Mouse (Mus musculus): ENCODE measurements at regions not wholly inside any gene's neighbourhood (a gene's known extent, or its start where the extent isn't known, plus 50 kb on each side); places are given as distances from the start of the nearest gene placed in this dataset.
"Not testable (repeated sequence)": the region's sequence is repeated elsewhere in the genome, so short reads cannot be mapped to it uniquely, and the experiment has no call there.

GRCm38 (mm10) chr4:71307176-71307612, 450.6 kb downstream of the Gm11232 start:
- no peaks in the 10 kb centered on the region for H3K36me3 ChIP-seq
- no peaks in the 10 kb centered on the region for H3K4me1 ChIP-seq
- H3K4me2 ChIP-seq, result no peak overlapping the region
- no peak overlapping the region for H3K27ac ChIP-seq (replicated peaks)
- H3K9ac ChIP-seq (replicated peaks), result no peak overlapping the region
- H3K27me3 ChIP-seq (replicated peaks), result no peaks in the 10 kb centered on the region
- no peak overlapping the region for H3K4me3 ChIP-seq (replicated peaks)
- ATAC-seq (ENCODE audit: low FRiP score), result no peak
- 78% methylated on average over 6 of the region's 6 CpGs for WGBS
- no peaks in the 10 kb centered on the region for H3K9me3 ChIP-seq (replicated peaks)

DNA sequence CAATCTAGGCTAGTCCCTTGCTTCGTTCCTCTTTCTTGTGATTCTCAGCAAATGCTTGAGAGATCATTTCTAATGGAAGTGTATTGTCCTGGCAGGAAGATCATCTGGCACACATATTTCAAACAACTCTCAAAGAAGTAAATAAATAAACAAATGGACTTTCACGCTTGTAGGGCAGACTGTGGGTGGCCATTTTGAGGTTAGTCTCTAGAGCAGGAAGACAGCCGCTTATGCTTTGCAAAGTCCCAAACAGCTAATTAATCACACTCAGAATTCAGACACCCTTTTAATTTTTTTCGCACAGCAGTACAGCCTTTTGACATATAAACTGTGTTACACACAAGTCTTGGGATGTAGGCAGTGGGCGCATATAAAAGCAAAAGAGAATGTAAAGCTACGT, 451.1 kb downstream of the Gm11232 start:
- Histone ChIP-seq H3K9me3 (replicated peaks) (no peaks in the 10 kb centered on the region), H3K4me2 (no peak overlapping the region), H3K4me1 (no peaks in the 10 kb centered on the region), H3K9ac (replicated peaks) (no peak overlapping the region), H3K27me3 (replicated peaks) (no peaks in the 10 kb centered on the region), H3K36me3 (no peaks in the 10 kb centered on the region), H3K4me3 (replicated peaks) (no peak overlapping the region), H3K27ac (replicated peaks) (no peak overlapping the region)
- no peak for ATAC-seq (ENCODE audit: low FRiP score)
- WGBS, result 85% methylated on average over 6 of the region's 6 CpGs

- not testable (repeated sequence) for H3K4me1 ChIP-seq; ATAC-seq (ENCODE audit: low FRiP score); H3K9ac ChIP-seq (replicated peaks); H3K27ac ChIP-seq (replicated peaks); H3K27me3 ChIP-seq (replicated peaks); H3K36me3 ChIP-seq; H3K9me3 ChIP-seq (replicated peaks); H3K4me3 ChIP-seq (replicated peaks); H3K4me2 ChIP-seq
- 73% methylated on average over 3 of the region's 3 CpGs for WGBS
Measured at GRCm38 (mm10) chr4:71295716-71296115, 462.0 kb downstream of the Gm11232 start.

- Histone ChIP-seq H3K27ac (replicated peaks) (no peak overlapping the region), H3K9me3 (replicated peaks) (0 out of 2 replicates have a peak, but pooled peaks cover 4% of the 10 kb centered on the region), H3K4me1 (no peaks in the 10 kb centered on the region), H3K36me3 (no peaks in the 10 kb centered on the region), H3K4me2 (no peak overlapping the region), H3K27me3 (replicated peaks) (no peaks in the 10 kb centered on the region), H3K9ac (replicated peaks) (no peak overlapping the region), H3K4me3 (replicated peaks) (no peak overlapping the region)
- ATAC-seq (ENCODE audit: low FRiP score), result no peak
- 91% methylated on average over 10 of the region's 10 CpGs for WGBS
Measured at GRCm38 (mm10) chr4:71291741-71292149, 466.0 kb downstream of the Gm11232 start.

- not testable (repeated sequence) for H3K4me3 ChIP-seq (replicated peaks); H3K36me3 ChIP-seq; H3K4me1 ChIP-seq; H3K9me3 ChIP-seq (replicated peaks); H3K4me2 ChIP-seq; H3K9ac ChIP-seq (replicated peaks); ATAC-seq (ENCODE audit: low FRiP score); H3K27ac ChIP-seq (replicated peaks); H3K27me3 ChIP-seq (replicated peaks)
- WGBS, result 97% methylated on average over 22 of the region's 22 CpGs
Measured at GRCm38 (mm10) chr4:71291111-71291740, 466.5 kb downstream of the Gm11232 start.

- 0 out of 2 replicates have a peak, but pooled peaks cover under 1% of the 10 kb centered on the region for H3K9me3 ChIP-seq (replicated peaks)
- no peak overlapping the region for H3K9ac ChIP-seq (replicated peaks)
- 90% methylated on average over 1 of the region's 1 CpGs for WGBS
- H3K4me2 ChIP-seq, result no peak overlapping the region
- no peak overlapping the region for H3K4me3 ChIP-seq (replicated peaks)
- no peaks in the 10 kb centered on the region for H3K4me1 ChIP-seq
- no peaks in the 10 kb centered on the region for H3K36me3 ChIP-seq
- H3K27ac ChIP-seq (replicated peaks), result no peak overlapping the region
- no peak for ATAC-seq (ENCODE audit: low FRiP score)
- H3K27me3 ChIP-seq (replicated peaks), result no peaks in the 10 kb centered on the region
Measured at GRCm38 (mm10) chr4:71283147-71283546, 474.6 kb downstream of the Gm11232 start.

GRCm38 (mm10) chr4:71279710-71280109, 478.1 kb downstream of the Gm11232 start:
- Histone ChIP-seq H3K4me2 (no peak overlapping the region), H3K27me3 (replicated peaks) (no peaks in the 10 kb centered on the region), H3K4me3 (replicated peaks) (no peak overlapping the region), H3K9me3 (replicated peaks) (no peaks in the 10 kb centered on the region), H3K36me3 (no peaks in the 10 kb centered on the region), H3K4me1 (no peaks in the 10 kb centered on the region), H3K27ac (replicated peaks) (no peak overlapping the region), H3K9ac (replicated peaks) (no peak overlapping the region)
- ATAC-seq (ENCODE audit: low FRiP score), result no peak
- WGBS, result 94% methylated on average over 1 of the region's 1 CpGs

GRCm38 (mm10) chr4:71259897-71260296, 497.9 kb downstream of the Gm11232 start:
- Histone ChIP-seq H3K27ac (replicated peaks) (no peak overlapping the region), H3K4me2 (no peak overlapping the region), H3K4me3 (replicated peaks) (no peak overlapping the region), H3K9me3 (replicated peaks) (no peaks in the 10 kb centered on the region), H3K36me3 (no peaks in the 10 kb centered on the region), H3K9ac (replicated peaks) (no peak overlapping the region), H3K4me1 (no peaks in the 10 kb centered on the region), H3K27me3 (replicated peaks) (no peaks in the 10 kb centered on the region)
- no peak for ATAC-seq (ENCODE audit: low FRiP score)
- WGBS, result 82% methylated on average over 2 of the region's 2 CpGs

GRCm38 (mm10) chr4:71230497-71230872, 527.3 kb downstream of the Gm11232 start:
- Histone ChIP-seq H3K4me1 (peaks cover 6% of the 10 kb centered on the region), H3K4me3 (replicated peaks) (no peak overlapping the region), H3K9me3 (replicated peaks) (no peaks in the 10 kb centered on the region), H3K4me2 (no peak overlapping the region), H3K27ac (replicated peaks) (no peak overlapping the region), H3K9ac (replicated peaks) (no peak overlapping the region), H3K36me3 (no peaks in the 10 kb centered on the region), H3K27me3 (replicated peaks) (no peaks in the 10 kb centered on the region)
- peak; percentile 72 for ATAC-seq (ENCODE audit: low FRiP score)
- 12% methylated on average over 4 of the region's 4 CpGs for WGBS

DNA sequence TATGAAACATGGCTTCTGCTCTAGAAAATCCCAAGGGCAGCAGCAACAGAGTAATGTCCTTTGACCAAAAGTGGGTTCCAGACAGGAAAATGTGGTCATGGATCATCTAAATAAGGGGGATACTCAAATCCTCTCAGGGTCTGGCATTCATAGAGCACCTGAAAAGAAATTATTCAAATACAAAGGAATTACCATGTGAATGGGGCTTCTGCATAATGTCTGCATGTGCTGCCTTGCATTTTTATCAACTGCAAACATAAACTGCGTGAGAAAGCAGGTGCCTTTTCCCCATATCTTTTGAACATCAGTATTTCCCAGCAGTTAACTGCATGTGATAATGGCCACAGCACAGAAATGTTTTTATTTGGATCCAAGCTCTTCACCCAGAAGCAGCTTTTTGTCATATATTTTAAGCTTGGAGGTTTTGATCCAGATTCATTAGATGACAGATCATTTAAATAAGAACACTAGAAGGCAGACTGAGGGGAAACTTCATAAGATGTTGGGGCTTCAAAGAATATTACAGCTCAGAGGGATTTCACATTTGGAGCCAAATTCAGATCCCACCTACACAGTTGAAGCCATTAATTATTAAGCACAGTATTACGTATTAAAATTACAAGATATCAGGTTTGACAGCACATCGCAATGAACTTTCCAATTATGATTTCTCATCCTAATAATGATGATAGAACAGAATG, 527.8 kb downstream of the Gm11232 start:
- Histone ChIP-seq H3K4me1 (peaks cover 6% of the 10 kb centered on the region), H3K4me2 (no peak overlapping the region), H3K9ac (replicated peaks) (no peak overlapping the region), H3K36me3 (no peaks in the 10 kb centered on the region), H3K27ac (replicated peaks) (no peak overlapping the region), H3K27me3 (replicated peaks) (no peaks in the 10 kb centered on the region), H3K9me3 (replicated peaks) (no peaks in the 10 kb centered on the region), H3K4me3 (replicated peaks) (no peak overlapping the region)
- ATAC-seq (ENCODE audit: low FRiP score), result peak; percentile 50
- WGBS, result 30% methylated on average over 3 of the region's 3 CpGs

- H3K4me3 ChIP-seq (replicated peaks), result no peak overlapping the region
- no peak overlapping the region for H3K4me2 ChIP-seq
- no peaks in the 10 kb centered on the region for H3K27me3 ChIP-seq (replicated peaks)
- peaks cover 6% of the 10 kb centered on the region for H3K4me1 ChIP-seq
- H3K27ac ChIP-seq (replicated peaks), result no peak overlapping the region
- no peaks in the 10 kb centered on the region for H3K36me3 ChIP-seq
- no peak for ATAC-seq (ENCODE audit: low FRiP score)
- H3K9ac ChIP-seq (replicated peaks), result no peak overlapping the region
- WGBS, result 81% methylated on average over 4 of the region's 4 CpGs
- no peaks in the 10 kb centered on the region for H3K9me3 ChIP-seq (replicated peaks)
Measured at GRCm38 (mm10) chr4:71226653-71227052, 531.1 kb downstream of the Gm11232 start.

GRCm38 (mm10) chr4:71218060-71218459, 539.7 kb downstream of the Gm11232 start:
- H3K9me3 ChIP-seq (replicated peaks), result no peaks in the 10 kb centered on the region
- no peak overlapping the region for H3K4me3 ChIP-seq (replicated peaks)
- H3K27me3 ChIP-seq (replicated peaks), result no peaks in the 10 kb centered on the region
- H3K4me1 ChIP-seq, result no peaks in the 10 kb centered on the region
- WGBS, result 94% methylated on average over 3 of the region's 3 CpGs
- no peak overlapping the region for H3K4me2 ChIP-seq
- no peaks in the 10 kb centered on the region for H3K36me3 ChIP-seq
- H3K9ac ChIP-seq (replicated peaks), result no peak overlapping the region
- no peak for ATAC-seq (ENCODE audit: low FRiP score)
- no peak overlapping the region for H3K27ac ChIP-seq (replicated peaks)

Measured in neural tube, embryonic 15.5 days (tissue).